Mouse (Mus musculus) liver, embryonic 15.5 days (tissue): Measurements from ENCODE around the gene Proca1. TPM values are rescaled to one million over a fixed set of nuclear protein-coding genes. Genes with fewer than 3 reads are reported as not detected.
A peak's percentile ranks its signal among the peaks of the same experiment; 100 is the strongest.

Experiments
- ATAC-seq: fragments of 200-750 bp; cut with Nextera tagmentation; 2 replicates; pipeline ENCODE4 v1.8.0; 2017; ENCODE audit warnings: moderate number of reproducible peaks, mild to moderate bottlenecking, moderate library complexity; ENCODE audit not compliant: insufficient read depth
- H3K27ac ChIP-seq: fragments of 300-500 bp; sonication (generic); replicated peaks from 2 replicates; pipeline ENCODE4 v1.5.1; 2015; ENCODE audit warnings: mild to moderate bottlenecking, inconsistent platforms
- H3K27me3 ChIP-seq: fragments of 300-500 bp; sonication (generic); 2 replicates; pipeline ENCODE4 v1.6.1; 2015; ENCODE audit warnings: mild to moderate bottlenecking, inconsistent platforms
- H3K36me3 ChIP-seq: fragments of 300-500 bp; sonication (generic); replicated peaks from 2 replicates; pipeline ENCODE4 v1.6.1; 2015; ENCODE audit warnings: moderate library complexity, mild to moderate bottlenecking, inconsistent platforms
- H3K4me1 ChIP-seq: fragments of 300-500 bp; sonication (generic); replicated peaks from 2 replicates; pipeline ENCODE4 v1.6.1; 2015; ENCODE audit warnings: inconsistent platforms
- H3K4me2 ChIP-seq: fragments of 300-500 bp; sonication (generic); 2 replicates; pipeline ENCODE4 v1.6.1; 2015; ENCODE audit warnings: moderate library complexity, mild to moderate bottlenecking, inconsistent platforms
- H3K4me3 ChIP-seq: fragments of 300-500 bp; sonication (generic); replicated peaks from 2 replicates; pipeline ENCODE4 v1.5.1; 2015; ENCODE audit warnings: mild to moderate bottlenecking, inconsistent platforms
- H3K9ac ChIP-seq: fragments of 300-500 bp; sonication (generic); 2 replicates; pipeline ENCODE4 v1.6.1; 2015; ENCODE audit warnings: moderate library complexity, mild to moderate bottlenecking, inconsistent platforms
- H3K9me3 ChIP-seq: fragments of 300-500 bp; sonication (generic); replicated peaks from 2 replicates; pipeline ENCODE4 v1.6.1; 2016; ENCODE audit warnings: inconsistent platforms
- WGBS: fragments of 180-500 bp; shearing (Covaris S2); methylation state at CpG from one replicate; pipeline ENCODE4 v1.1.7; 2015; ENCODE audit warnings: mixed read lengths; ENCODE audit not compliant: insufficient replicate concordance; 5-methylcytosine and 5-hydroxymethylcytosine counted together
- polyA plus RNA-seq: library from polyadenylated mRNA; unstranded; fragments of >200 nt; fragmentation: Nextera tagmentation; extraction: Ambion mirVana; gene quantifications from 2 replicates; pipeline ENCODE4 v1.2.1, GENCODE M21; 2015

Proca1 gene
- polyA plus RNA-seq, 1 experiment from 2014 or later = 0.24 TPM

GRCm38 (mm10) chr11:78204287-78204686 lies 11.1 kb downstream of the Proca1 start:
- Histone ChIP-seq H3K9ac (no peak overlapping the region), H3K27me3 (no peaks in the 10 kb centered on the region), H3K4me2 (no peak overlapping the region), H3K9me3 (no peaks in the 10 kb centered on the region), H3K4me3 (no peak overlapping the region), H3K36me3 (peaks cover 48% of the 10 kb centered on the region), H3K27ac (no peak overlapping the region), H3K4me1 (no peaks in the 10 kb centered on the region)
- 81% methylated on average over 6 of the region's 6 CpGs for WGBS
- ATAC-seq = no peak

- peaks cover 61% of the 10 kb centered on the region for H3K36me3 ChIP-seq
- 76% methylated on average over 13 of the region's 13 CpGs for WGBS
These were observed 12.4 kb downstream of the Proca1 start for GRCm38 (mm10) chr11:78205361-78206206.

DNA sequence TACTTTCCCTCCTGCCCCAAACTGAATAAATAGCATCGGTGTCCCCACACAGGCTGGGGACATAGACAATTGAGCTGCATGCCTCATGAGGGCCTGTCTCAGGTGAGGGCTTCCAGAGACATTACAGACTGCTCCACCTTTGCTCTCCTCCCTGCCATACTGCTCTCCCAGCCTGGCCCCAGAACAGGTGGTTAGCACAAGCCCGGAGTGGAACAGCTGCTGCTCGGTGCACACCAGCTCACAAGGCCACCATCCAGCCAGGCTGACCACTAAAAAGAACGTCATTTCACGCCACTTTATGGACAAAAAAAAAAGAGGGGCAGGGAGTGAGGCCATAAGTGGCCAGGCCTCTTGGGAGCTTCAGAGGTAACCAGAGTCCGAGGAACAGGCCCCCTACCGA lies 14.0 kb downstream of the Proca1 start:
- no peak overlapping the region for H3K4me2 ChIP-seq
- no peaks in the 10 kb centered on the region for H3K4me1 ChIP-seq

More at GRCm38 (mm10) chr11:78205361-78206206, 12.4 kb downstream of the Proca1 start:
- Histone ChIP-seq H3K4me1 (no peaks in the 10 kb centered on the region), H3K9me3 (no peaks in the 10 kb centered on the region), H3K9ac (no peak overlapping the region), H3K27me3 (no peaks in the 10 kb centered on the region), H3K4me3 (no peak overlapping the region), H3K27ac (no peak overlapping the region), H3K4me2 (no peak overlapping the region)
- no peak for ATAC-seq

GRCm38 (mm10) chr11:78209886-78210285 lies 16.7 kb downstream of the Proca1 start:
- Histone ChIP-seq H3K27me3 (no peaks in the 10 kb centered on the region), H3K4me2 (no peak overlapping the region), H3K9ac (no peak overlapping the region), H3K36me3 (peaks cover 98% of the 10 kb centered on the region), H3K9me3 (no peaks in the 10 kb centered on the region), H3K4me3 (no peak overlapping the region), H3K27ac (no peak overlapping the region), H3K4me1 (no peaks in the 10 kb centered on the region)
- ATAC-seq = no peak
- 84% methylated on average over 6 of the region's 6 CpGs for WGBS

More for the DNA sequence above, 14.0 kb downstream of the Proca1 start:
- no peak overlapping the region for H3K27ac ChIP-seq
- WGBS = 85% methylated on average over 7 of the region's 7 CpGs
- no peaks in the 10 kb centered on the region for H3K27me3 ChIP-seq
- H3K4me3 ChIP-seq = no peak overlapping the region
- H3K9ac ChIP-seq = no peak overlapping the region
- ATAC-seq = no peak
- H3K36me3 ChIP-seq = peaks cover 77% of the 10 kb centered on the region
- H3K9me3 ChIP-seq = no peaks in the 10 kb centered on the region

DNA sequence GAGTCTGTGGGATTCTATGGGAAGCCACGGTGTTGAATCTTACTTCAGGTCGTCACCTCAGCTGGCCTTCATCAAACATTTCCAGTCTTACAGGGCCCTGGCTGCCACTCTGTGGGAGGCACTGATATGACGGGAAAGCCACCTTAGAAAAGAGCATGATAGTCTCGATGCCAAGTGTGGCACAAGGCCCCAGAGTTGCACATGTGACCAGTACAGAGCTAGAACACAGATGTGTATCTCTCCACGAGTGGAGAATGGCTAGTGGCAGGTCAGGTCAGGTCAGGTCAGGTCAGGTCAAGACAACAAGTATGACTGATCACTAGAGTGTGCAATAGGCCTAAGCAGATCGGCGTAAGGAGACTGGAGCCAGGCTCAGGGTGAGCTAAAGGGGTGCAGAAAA lies 17.4 kb downstream of the Proca1 start:
- H3K9ac ChIP-seq = no peak overlapping the region
- no peaks in the 10 kb centered on the region for H3K9me3 ChIP-seq
- H3K4me3 ChIP-seq = no peak overlapping the region
- H3K27ac ChIP-seq = no peak overlapping the region
- H3K4me1 ChIP-seq = no peaks in the 10 kb centered on the region
- 77% methylated on average over 7 of the region's 7 CpGs for WGBS
- no peaks in the 10 kb centered on the region for H3K27me3 ChIP-seq
- peaks cover 100% of the 10 kb centered on the region for H3K36me3 ChIP-seq
- no peak overlapping the region for H3K4me2 ChIP-seq
- no peak for ATAC-seq

DNA sequence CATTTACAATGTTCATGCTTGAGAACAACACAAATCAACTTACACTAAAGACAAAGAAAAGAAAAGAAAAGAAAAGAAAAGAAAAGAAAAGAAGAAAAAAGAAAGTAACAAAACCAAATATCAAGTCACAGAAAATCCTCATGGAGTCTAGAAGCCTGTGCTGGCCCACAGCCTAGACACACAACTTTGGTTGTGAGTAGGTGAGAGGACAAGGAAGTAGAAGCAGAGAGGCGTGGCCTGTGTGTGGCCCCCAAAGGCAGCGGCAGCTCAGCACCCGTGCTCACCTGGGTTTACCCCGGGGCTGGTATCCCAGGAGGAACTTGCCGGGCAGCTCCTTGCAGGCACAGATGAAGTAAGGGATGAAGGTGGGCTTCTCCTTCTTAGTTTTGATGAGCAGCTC lies 18.3 kb downstream of the Proca1 start:
- H3K36me3 ChIP-seq = peaks cover 100% of the 10 kb centered on the region
- H3K27me3 ChIP-seq = no peaks in the 10 kb centered on the region
- H3K9ac ChIP-seq = no peak overlapping the region
- no peaks in the 10 kb centered on the region for H3K9me3 ChIP-seq
- no peak overlapping the region; the same call in 1 of the 2 replicates for H3K27ac ChIP-seq
- 80% methylated on average over 5 of the region's 5 CpGs for WGBS
- H3K4me1 ChIP-seq = no peaks in the 10 kb centered on the region
- H3K4me3 ChIP-seq = no peak overlapping the region
- ATAC-seq = no peak
- H3K4me2 ChIP-seq = no peak overlapping the region

DNA sequence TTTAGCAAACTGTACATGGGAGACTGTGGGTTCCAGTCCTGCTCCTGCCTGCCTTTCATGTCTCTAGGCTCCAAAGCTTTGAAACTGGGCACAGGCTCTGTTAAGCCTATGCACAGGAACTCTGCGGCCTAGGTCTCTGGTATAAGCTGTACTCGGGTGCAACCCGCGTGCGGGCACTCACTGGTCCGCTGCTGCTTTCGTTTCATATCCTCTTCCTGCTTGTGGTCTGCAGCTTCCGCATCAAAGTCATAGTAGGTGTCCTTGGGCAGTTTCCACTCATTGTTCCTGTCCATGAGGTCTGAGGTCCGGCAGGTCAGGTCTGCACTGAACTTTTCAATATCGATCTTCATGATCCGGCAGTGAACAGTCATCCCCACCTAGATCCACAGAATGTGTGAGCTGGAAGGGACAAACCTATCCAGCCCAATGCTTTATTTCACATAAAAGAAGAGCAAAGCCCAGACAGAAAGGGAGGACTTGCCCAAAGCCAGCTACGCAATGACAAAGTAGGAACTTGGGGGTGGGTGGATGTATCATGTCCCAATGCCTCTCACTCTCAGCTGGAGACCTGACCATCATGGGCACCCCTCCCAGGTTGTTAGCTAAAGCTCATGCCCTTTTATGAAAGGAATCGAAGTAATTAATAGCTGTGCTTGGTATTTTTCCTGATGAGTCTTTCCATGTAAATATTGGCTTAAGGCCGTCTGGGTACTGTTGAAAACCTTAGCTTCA lies 20.1 kb downstream of the Proca1 start:
- Histone ChIP-seq H3K27ac (0 out of 2 replicates have a peak overlapping the region, but pooled peaks have one; percentile 14), H3K9me3 (no peaks in the 10 kb centered on the region), H3K27me3 (no peaks in the 10 kb centered on the region), H3K9ac (no peak overlapping the region), H3K36me3 (peaks cover 99% of the 10 kb centered on the region), H3K4me3 (no peak overlapping the region), H3K4me2 (no peak overlapping the region), H3K4me1 (no peaks in the 10 kb centered on the region)
- 58% methylated on average over 14 of the region's 14 CpGs for WGBS
- peak; percentile 31; the same call in 1 of the 2 replicates for ATAC-seq

GRCm38 (mm10) chr11:78215709-78216317 lies 22.6 kb downstream of the Proca1 start:
- no peaks in the 10 kb centered on the region for H3K4me1 ChIP-seq
- peaks cover 98% of the 10 kb centered on the region for H3K36me3 ChIP-seq
- no peak overlapping the region for H3K9ac ChIP-seq
- H3K9me3 ChIP-seq = no peaks in the 10 kb centered on the region
- WGBS = 85% methylated on average over 11 of the region's 11 CpGs
- no peaks in the 10 kb centered on the region for H3K27me3 ChIP-seq
- H3K4me3 ChIP-seq = no peak overlapping the region
- ATAC-seq = no peak
- H3K4me2 ChIP-seq = no peak overlapping the region
- H3K27ac ChIP-seq = no peak overlapping the region

DNA sequence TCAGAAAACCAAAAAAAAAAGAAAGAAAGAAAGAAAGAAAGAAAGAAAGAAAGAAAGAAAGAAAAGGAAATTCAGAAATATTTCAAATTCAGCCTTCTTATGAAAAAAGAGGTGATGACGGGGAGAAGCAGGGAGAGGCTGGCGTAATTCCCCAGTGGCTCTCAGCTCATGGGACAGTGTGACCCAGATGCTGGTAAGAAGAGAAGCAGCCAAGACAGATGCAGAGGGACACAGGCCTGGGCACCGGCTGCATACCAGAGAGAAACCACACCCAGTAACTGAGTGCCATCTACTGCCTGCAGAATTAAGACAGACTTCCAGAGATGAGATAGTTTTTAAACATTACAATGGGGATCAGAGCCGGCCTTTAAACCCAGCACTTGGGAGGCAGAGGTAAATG lies 30.4 kb downstream of the Proca1 start:
- no peaks in the 10 kb centered on the region for H3K27me3 ChIP-seq
- no peaks in the 10 kb centered on the region for H3K4me1 ChIP-seq
- H3K9ac ChIP-seq = no peak overlapping the region
- WGBS = 83% methylated on average over 4 of the region's 4 CpGs
- H3K4me3 ChIP-seq = no peak overlapping the region
- H3K9me3 ChIP-seq = no peaks in the 10 kb centered on the region
- no peak overlapping the region for H3K4me2 ChIP-seq
- peaks cover 97% of the 10 kb centered on the region for H3K36me3 ChIP-seq
- no peak overlapping the region for H3K27ac ChIP-seq
- ATAC-seq = no peak

DNA sequence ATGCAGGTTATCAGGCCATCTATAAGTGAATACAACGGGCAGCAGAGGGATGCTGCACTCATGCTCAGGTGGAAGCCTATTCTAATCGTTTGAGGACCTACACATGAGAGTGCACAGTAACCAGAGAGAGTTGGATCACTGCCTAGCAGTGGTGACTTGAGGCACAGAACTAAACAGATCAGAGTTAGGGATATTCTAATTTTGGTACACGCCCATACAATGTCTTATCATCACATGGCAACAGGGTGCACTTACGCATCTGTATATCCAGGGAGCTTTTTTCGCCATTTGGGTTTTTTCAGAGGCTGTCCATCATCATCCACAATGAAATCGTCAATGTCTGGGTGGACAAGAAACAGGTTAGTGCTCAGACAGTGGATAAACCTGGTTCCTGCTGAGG lies 38.3 kb downstream of the Proca1 start:
- Histone ChIP-seq H3K9ac (no peak overlapping the region), H3K4me3 (no peak overlapping the region), H3K36me3 (peaks cover 88% of the 10 kb centered on the region), H3K27me3 (no peaks in the 10 kb centered on the region), H3K4me2 (no peak overlapping the region), H3K27ac (no peak overlapping the region), H3K9me3 (no peaks in the 10 kb centered on the region), H3K4me1 (no peaks in the 10 kb centered on the region)
- 65% methylated on average over 6 of the region's 6 CpGs for WGBS
- ATAC-seq = no peak
